Mouse (Mus musculus): ENCODE results near the gene Ermard.

Gene Ermard

GRCm38 (mm10) chr17:15059646-15060045 lies 18.6 kb downstream of the Ermard start:
- no peak for DNase-seq (ENCODE audit: low read depth, low spot score)

- no peak for DNase-seq (ENCODE audit: low read depth, low spot score)
These were observed 19.3 kb downstream of the Ermard start for GRCm38 (mm10) chr17:15060356-15060755.

GRCm38 (mm10) chr17:15065391-15066024 lies 24.5 kb downstream of the Ermard start:
- DNase-seq (ENCODE audit: low read depth, low spot score): peak; percentile 81

- DNase-seq (ENCODE audit: low read depth, low spot score): peak; percentile 49
These were observed 25.1 kb downstream of the Ermard start for GRCm38 (mm10) chr17:15066066-15066465.

GRCm38 (mm10) chr17:15066911-15067310 lies 25.9 kb downstream of the Ermard start:
- DNase-seq (ENCODE audit: low read depth, low spot score): no peak

- DNase-seq (ENCODE audit: low read depth, low spot score): no peak
These were observed 27.2 kb downstream of the Ermard start for GRCm38 (mm10) chr17:15068040-15068792.

- DNase-seq (ENCODE audit: low read depth, low spot score): no peak
These were observed 28.1 kb downstream of the Ermard start for GRCm38 (mm10) chr17:15069124-15069523.

- DNase-seq (ENCODE audit: low read depth, low spot score): no peak
These were observed 31.2 kb downstream of the Ermard start for GRCm38 (mm10) chr17:15072211-15072610.

GRCm38 (mm10) chr17:15075033-15075432 lies 34.0 kb downstream of the Ermard start:
- no peak for DNase-seq (ENCODE audit: low read depth, low spot score)

- DNase-seq (ENCODE audit: low read depth, low spot score): no peak
These were observed 36.5 kb downstream of the Ermard start for GRCm38 (mm10) chr17:15077536-15077935.

- no peak for DNase-seq (ENCODE audit: low read depth, low spot score)
These were observed 43.3 kb downstream of the Ermard start for GRCm38 (mm10) chr17:15084226-15084848.

GRCm38 (mm10) chr17:15085006-15085405 lies 44.0 kb downstream of the Ermard start:
- DNase-seq (ENCODE audit: low read depth, low spot score): no peak

- no peak for DNase-seq (ENCODE audit: low read depth, low spot score)
These were observed 47.2 kb downstream of the Ermard start for GRCm38 (mm10) chr17:15088166-15088565.

- DNase-seq (ENCODE audit: low read depth, low spot score): peak; percentile 12
These were observed 47.6 kb downstream of the Ermard start for GRCm38 (mm10) chr17:15088591-15089001.

- DNase-seq (ENCODE audit: low read depth, low spot score): no peak
These were observed 50.7 kb downstream of the Ermard start for GRCm38 (mm10) chr17:15091739-15092138.

- peak; percentile 40 for DNase-seq (ENCODE audit: low read depth, low spot score)
These were observed 52.5 kb downstream of the Ermard start for GRCm38 (mm10) chr17:15093523-15093922.

GRCm38 (mm10) chr17:15096853-15097252 lies 55.8 kb downstream of the Ermard start:
- no peak for DNase-seq (ENCODE audit: low read depth, low spot score)

GRCm38 (mm10) chr17:15098677-15099076 lies 57.7 kb downstream of the Ermard start:
- DNase-seq (ENCODE audit: low read depth, low spot score): no peak

GRCm38 (mm10) chr17:15101355-15101754 lies 60.3 kb downstream of the Ermard start:
- DNase-seq (ENCODE audit: low read depth, low spot score): no peak

- DNase-seq (ENCODE audit: low read depth, low spot score): no peak
These were observed 66.2 kb downstream of the Ermard start for GRCm38 (mm10) chr17:15107143-15107649.

GRCm38 (mm10) chr17:15108473-15109441 lies 67.7 kb downstream of the Ermard start:
- DNase-seq (ENCODE audit: low read depth, low spot score): peak; percentile 30
